Mouse (Mus musculus) testis, adult 2 months (tissue): ENCODE measurements around the gene Trpm8.

Source experiments
- CTCF ChIP-seq: fragments of 200-500 bp; IDR thresholded peaks from 2 replicates; pipeline ENCODE4 v1.5.1; 2012; ENCODE audit warnings: low read depth, mild to moderate bottlenecking, inconsistent platforms, low read length, moderate library complexity; ENCODE audit not compliant: control insufficient read depth, insufficient read depth, insufficient replicate concordance
- POLR2A ChIP-seq: fragments of 200-500 bp; IDR thresholded peaks from 2 replicates; pipeline ENCODE4 v1.6.1; 2012; ENCODE audit warnings: low read depth, mild to moderate bottlenecking, inconsistent platforms, low read length, moderate library complexity; ENCODE audit not compliant: control insufficient read depth

DNA sequence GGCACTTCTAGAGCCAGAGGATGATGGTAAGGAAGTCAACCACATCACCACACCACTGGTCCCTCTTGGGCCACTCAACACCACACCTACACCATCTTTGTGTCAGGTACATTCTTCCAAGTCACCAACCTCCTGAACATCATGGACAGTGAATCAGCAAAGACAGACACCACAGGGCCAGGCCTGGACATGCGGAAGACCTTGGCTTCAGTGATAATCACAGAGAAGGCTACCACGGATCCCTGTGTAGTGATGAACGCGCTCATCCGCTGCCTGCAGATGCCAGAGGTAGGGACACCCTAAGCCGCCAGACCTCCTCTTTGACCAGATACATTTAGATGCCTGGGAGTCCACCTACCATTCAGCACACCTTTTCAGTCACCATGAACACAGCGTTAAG lies 49.3 kb upstream of the Trpm8 start:
- TF ChIP-seq CTCF (no peak), POLR2A (no peak)
